Mouse (Mus musculus): Measurements from ENCODE around the gene Slc1a1. TPM values are rescaled to one million over a fixed set of nuclear protein-coding genes. Genes with fewer than 3 reads are reported as not detected.

Gene Slc1a1
- 0.20 TPM for polyA plus RNA-seq (2014; fragmentation: Illumina TruSeq; extraction: RNeasy Lipid Tissue Mini Kit (QIAGEN cat#74804); ENCODE audit: low read depth, low replicate concordance)

DNA sequence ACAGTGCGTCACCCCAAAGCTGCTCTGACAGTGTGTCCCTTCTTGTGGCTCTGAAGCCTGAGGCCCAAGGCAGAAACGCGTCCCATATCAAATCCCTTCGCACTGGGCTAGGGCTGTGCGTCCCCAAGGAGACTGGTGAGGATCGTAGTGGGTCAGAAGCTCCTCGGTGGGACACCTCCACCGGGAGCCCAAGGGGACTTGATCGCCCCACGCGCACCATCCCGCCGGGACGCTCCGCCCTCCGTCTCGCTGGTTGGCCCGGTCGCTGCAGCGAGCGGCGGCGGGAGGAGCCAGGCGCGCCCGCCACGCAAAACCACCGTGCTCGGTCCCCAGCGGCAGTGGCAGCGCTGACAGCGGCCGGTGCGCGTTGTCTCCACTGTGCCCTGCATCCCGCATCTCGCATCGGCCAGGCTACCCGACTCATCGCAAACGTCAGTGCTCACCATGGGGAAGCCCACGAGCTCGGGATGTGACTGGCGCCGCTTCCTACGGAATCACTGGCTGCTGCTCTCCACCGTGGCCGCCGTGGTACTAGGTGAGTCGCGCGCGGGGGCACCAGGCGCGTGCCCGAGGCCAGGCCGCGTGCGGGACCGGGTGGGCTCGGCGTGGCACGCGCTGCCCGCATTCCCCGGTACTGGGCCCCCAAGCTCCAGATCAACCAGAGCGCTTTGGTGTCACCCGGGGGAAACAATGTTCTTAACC, at the start of gene Slc1a1:
Gene Slc1a1, plus strand, starts transcription at position 252 of the 702 bp plus-strand sequence.

Other genes with a start within 250 kb of the Slc1a1 start
- 0.84 TPM for gene Glis3, start 155.0 kb upstream of the Slc1a1 start, polyA plus RNA-seq (2014; fragmentation: Illumina TruSeq; extraction: RNeasy Lipid Tissue Mini Kit (QIAGEN cat#74804); ENCODE audit: low read depth, low replicate concordance)
- gene Plpp6, start 128.9 kb downstream of the Slc1a1 start, polyA plus RNA-seq (2014; fragmentation: Illumina TruSeq; extraction: RNeasy Lipid Tissue Mini Kit (QIAGEN cat#74804); ENCODE audit: low read depth, low replicate concordance), result 13.3 TPM
- gene 4430402I18Rik, start 132.8 kb downstream of the Slc1a1 start, polyA plus RNA-seq (2014; fragmentation: Illumina TruSeq; extraction: RNeasy Lipid Tissue Mini Kit (QIAGEN cat#74804); ENCODE audit: low read depth, low replicate concordance), result 474 TPM
- gene Cdc37l1, start 155.3 kb downstream of the Slc1a1 start, polyA plus RNA-seq (2014; fragmentation: Illumina TruSeq; extraction: RNeasy Lipid Tissue Mini Kit (QIAGEN cat#74804); ENCODE audit: low read depth, low replicate concordance), result 93.4 TPM
- gene Ak3, start 212.9 kb downstream of the Slc1a1 start, polyA plus RNA-seq (2014; fragmentation: Illumina TruSeq; extraction: RNeasy Lipid Tissue Mini Kit (QIAGEN cat#74804); ENCODE audit: low read depth, low replicate concordance), result 38.8 TPM

All from testis, adult 10 weeks (tissue).